Mouse (Mus musculus) cerebellum, postnatal 4 days (tissue): Measurements from ENCODE around the gene Gm10392.

Experiments used
- DNase-seq, 2 experiments: peaks; one replicate each; pipeline ENCODE4 v3.0.0; 2022; ENCODE audit warnings: low spot score in 2 of 2, mixed read lengths in 1 of 2

Gm10392 gene

GRCm38 (mm10) chr11:77508068-77509021, 10.7 kb downstream of the Gm10392 start:
- DNase-seq = peak in 1 of 2 experiments; percentile 83

GRCm38 (mm10) chr11:77507426-77507825, 11.6 kb downstream of the Gm10392 start:
- no peak for DNase-seq

GRCm38 (mm10) chr11:77506941-77507340, 12.1 kb downstream of the Gm10392 start:
- DNase-seq = no peak

- DNase-seq = no peak
Measured at GRCm38 (mm10) chr11:77506273-77506672, 12.7 kb downstream of the Gm10392 start.

GRCm38 (mm10) chr11:77505291-77505980, 13.6 kb downstream of the Gm10392 start:
- no peak for DNase-seq

- no peak for DNase-seq
Measured at GRCm38 (mm10) chr11:77504377-77504776, 14.6 kb downstream of the Gm10392 start.

- no peak for DNase-seq
Measured at GRCm38 (mm10) chr11:77503511-77503910, 15.5 kb downstream of the Gm10392 start.

GRCm38 (mm10) chr11:77502481-77502880, 16.5 kb downstream of the Gm10392 start:
- DNase-seq = no peak

GRCm38 (mm10) chr11:77501971-77502370, 17.0 kb downstream of the Gm10392 start:
- no peak for DNase-seq

- DNase-seq = peak in 1 of 2 experiments; percentile 82
Measured at GRCm38 (mm10) chr11:77501392-77501791, 17.6 kb downstream of the Gm10392 start.

- no peak for DNase-seq
Measured at GRCm38 (mm10) chr11:77500361-77501325, 18.4 kb downstream of the Gm10392 start.

GRCm38 (mm10) chr11:77499354-77499753, 19.6 kb downstream of the Gm10392 start:
- no peak for DNase-seq

- DNase-seq = no peak
Measured at GRCm38 (mm10) chr11:77498261-77499139, 20.5 kb downstream of the Gm10392 start.

- no peak for DNase-seq
Measured at GRCm38 (mm10) chr11:77497851-77498250, 21.1 kb downstream of the Gm10392 start.

GRCm38 (mm10) chr11:77497341-77497756, 21.6 kb downstream of the Gm10392 start:
- DNase-seq = no peak

GRCm38 (mm10) chr11:77495507-77495906, 23.5 kb downstream of the Gm10392 start:
- DNase-seq = no peak

- DNase-seq = no peak
Measured at GRCm38 (mm10) chr11:77494782-77495181, 24.2 kb downstream of the Gm10392 start.

- DNase-seq = no peak
Measured at GRCm38 (mm10) chr11:77494344-77494676, 24.7 kb downstream of the Gm10392 start.

- no peak for DNase-seq
Measured at GRCm38 (mm10) chr11:77493512-77494343, 25.3 kb downstream of the Gm10392 start, which contains the start of gene Git1. TSS of gene Git1 (plus strand) at chr11:77493562.

GRCm38 (mm10) chr11:77492911-77493332, 26.1 kb downstream of the Gm10392 start:
- DNase-seq = peak; percentile 83 to 89
